Mouse (Mus musculus): Measurements from ENCODE around the gene Adamts17. TPM values are rescaled to one million over a fixed set of nuclear protein-coding genes. Genes with fewer than 3 reads are reported as not detected.
A peak's percentile ranks its signal among the peaks of the same experiment; 100 is the strongest.

Gene Adamts17
- polyA plus RNA-seq, 1 experiment from 2014 or later: 11.6 TPM

GRCm38 (mm10) chr7:67097096-67097495, 257.6 kb downstream of the Adamts17 start:
- DNase-seq (peak; percentile 14), ATAC-seq (ENCODE audit: insufficient read depth) (no peak)
- WGBS: 59% methylated on average over 2 of the region's 2 CpGs
- H3K36me3 ChIP-seq (ENCODE audit: insufficient read depth): no peaks in the 10 kb centered on the region
- H3K27ac ChIP-seq (ENCODE audit: low read depth): no peak overlapping the region
- no peaks in the 10 kb centered on the region for H3K27me3 ChIP-seq (ENCODE audit: insufficient read depth, low read length)
- no peak overlapping the region for H3K9ac ChIP-seq
- H3K4me2 ChIP-seq: no peak overlapping the region
- H3K4me3 ChIP-seq (ENCODE audit: low read depth, low read length): no peak overlapping the region
- H3K4me1 ChIP-seq (ENCODE audit: insufficient read depth): no peaks in the 10 kb centered on the region; the same call in 1 of the 2 replicates
- TF ChIP-seq CTCF (IDR thresholded peaks at IDR 0.05; ENCODE audit: low read depth): no peak
- no peaks in the 10 kb centered on the region for H3K9me3 ChIP-seq (ENCODE audit: low read depth, low read length)

- peak; percentile 55 for DNase-seq
- ATAC-seq (ENCODE audit: insufficient read depth): no peak; the same call in 1 of the 2 replicates
- Histone ChIP-seq H3K9ac (no peak overlapping the region), H3K4me2 (no peak overlapping the region), H3K4me1 (ENCODE audit: insufficient read depth) (no peaks in the 10 kb centered on the region; the same call in 1 of the 2 replicates), H3K9me3 (ENCODE audit: low read depth, low read length) (no peaks in the 10 kb centered on the region), H3K36me3 (ENCODE audit: insufficient read depth) (no peaks in the 10 kb centered on the region), H3K27ac (ENCODE audit: low read depth) (no peak overlapping the region), H3K4me3 (ENCODE audit: low read depth, low read length) (no peak overlapping the region), H3K27me3 (ENCODE audit: insufficient read depth, low read length) (no peaks in the 10 kb centered on the region)
- 53% methylated on average over 3 of the region's 3 CpGs for WGBS
- TF ChIP-seq CTCF (IDR thresholded peaks at IDR 0.05; ENCODE audit: low read depth): no peak
Observed at GRCm38 (mm10) chr7:67101418-67101973, 262.0 kb downstream of the Adamts17 start.

GRCm38 (mm10) chr7:67110551-67111159, 271.1 kb downstream of the Adamts17 start:
- no peak for ATAC-seq (ENCODE audit: insufficient read depth)
- Histone ChIP-seq H3K27me3 (ENCODE audit: insufficient read depth, low read length) (no peaks in the 10 kb centered on the region), H3K9ac (no peak overlapping the region), H3K36me3 (ENCODE audit: insufficient read depth) (no peaks in the 10 kb centered on the region), H3K4me3 (ENCODE audit: low read depth, low read length) (no peak overlapping the region), H3K4me1 (ENCODE audit: insufficient read depth) (no peaks in the 10 kb centered on the region), H3K4me2 (no peak overlapping the region), H3K9me3 (ENCODE audit: low read depth, low read length) (no peaks in the 10 kb centered on the region), H3K27ac (ENCODE audit: low read depth) (no peak overlapping the region)
- DNase-seq: no peak
- WGBS: 74% methylated on average over 12 of the region's 12 CpGs
- no peak for TF ChIP-seq CTCF (IDR thresholded peaks at IDR 0.05; ENCODE audit: low read depth)

GRCm38 (mm10) chr7:67112495-67113216, 273.1 kb downstream of the Adamts17 start:
- Histone ChIP-seq H3K9ac (no peak overlapping the region), H3K9me3 (ENCODE audit: low read depth, low read length) (no peaks in the 10 kb centered on the region), H3K27me3 (ENCODE audit: insufficient read depth, low read length) (no peaks in the 10 kb centered on the region), H3K4me2 (no peak overlapping the region), H3K27ac (ENCODE audit: low read depth) (no peak overlapping the region), H3K4me1 (ENCODE audit: insufficient read depth) (no peaks in the 10 kb centered on the region), H3K36me3 (ENCODE audit: insufficient read depth) (no peaks in the 10 kb centered on the region), H3K4me3 (ENCODE audit: low read depth, low read length) (no peak overlapping the region)
- no peak for TF ChIP-seq CTCF (IDR thresholded peaks at IDR 0.05; ENCODE audit: low read depth)
- ATAC-seq (ENCODE audit: insufficient read depth): no peak
- DNase-seq: no peak
- WGBS: 59% methylated on average over 14 of the region's 14 CpGs

- Histone ChIP-seq H3K9ac (no peak overlapping the region), H3K4me3 (ENCODE audit: low read depth, low read length) (no peak overlapping the region), H3K27me3 (ENCODE audit: insufficient read depth, low read length) (no peaks in the 10 kb centered on the region), H3K4me2 (no peak overlapping the region), H3K9me3 (ENCODE audit: low read depth, low read length) (no peaks in the 10 kb centered on the region), H3K4me1 (ENCODE audit: insufficient read depth) (no peaks in the 10 kb centered on the region), H3K27ac (ENCODE audit: low read depth) (no peak overlapping the region), H3K36me3 (ENCODE audit: insufficient read depth) (no peaks in the 10 kb centered on the region)
- TF ChIP-seq CTCF (IDR thresholded peaks at IDR 0.05; ENCODE audit: low read depth): no peak
- peak; percentile 26 for DNase-seq
- 96% methylated on average over 3 of the region's 3 CpGs for WGBS
- ATAC-seq (ENCODE audit: insufficient read depth): no peak
Observed at GRCm38 (mm10) chr7:67114056-67114455, 274.5 kb downstream of the Adamts17 start.

- Histone ChIP-seq H3K27me3 (ENCODE audit: insufficient read depth, low read length) (no peaks in the 10 kb centered on the region), H3K9me3 (ENCODE audit: low read depth, low read length) (no peaks in the 10 kb centered on the region), H3K9ac (no peak overlapping the region), H3K4me3 (ENCODE audit: low read depth, low read length) (no peak overlapping the region), H3K36me3 (ENCODE audit: insufficient read depth) (no peaks in the 10 kb centered on the region), H3K27ac (ENCODE audit: low read depth) (no peak overlapping the region), H3K4me2 (no peak overlapping the region), H3K4me1 (ENCODE audit: insufficient read depth) (no peaks in the 10 kb centered on the region)
- 87% methylated on average over 3 of the region's 3 CpGs for WGBS
- DNase-seq (no peak), ATAC-seq (ENCODE audit: insufficient read depth) (no peak)
- TF ChIP-seq CTCF (IDR thresholded peaks at IDR 0.05; ENCODE audit: low read depth): no peak
Observed at GRCm38 (mm10) chr7:67115056-67115455, 275.5 kb downstream of the Adamts17 start.

- ATAC-seq (ENCODE audit: insufficient read depth) (no peak), DNase-seq (peak; percentile 43)
- Histone ChIP-seq H3K36me3 (ENCODE audit: insufficient read depth) (no peaks in the 10 kb centered on the region), H3K9ac (no peak overlapping the region), H3K27ac (ENCODE audit: low read depth) (no peak overlapping the region), H3K27me3 (ENCODE audit: insufficient read depth, low read length) (no peaks in the 10 kb centered on the region), H3K9me3 (ENCODE audit: low read depth, low read length) (no peaks in the 10 kb centered on the region), H3K4me3 (ENCODE audit: low read depth, low read length) (no peak overlapping the region), H3K4me1 (ENCODE audit: insufficient read depth) (no peaks in the 10 kb centered on the region), H3K4me2 (no peak overlapping the region)
- WGBS: 35% methylated on average over 2 of the region's 2 CpGs
- TF ChIP-seq CTCF (IDR thresholded peaks at IDR 0.05; ENCODE audit: low read depth): no peak
Observed at GRCm38 (mm10) chr7:67135140-67135539, 295.6 kb downstream of the Adamts17 start.
